Mouse (Mus musculus) spleen, adult 2 months (tissue): ENCODE measurements at regions not wholly inside any gene's neighbourhood (a gene's known extent, or its start where the extent isn't known, plus 50 kb on each side); places are given as distances from the start of the nearest gene placed in this dataset.

ENCODE experiments used
- CTCF ChIP-seq: fragments of 200-500 bp; IDR thresholded peaks from 2 replicates; pipeline ENCODE4 v1.5.1; 2011; ENCODE audit warnings: mild to moderate bottlenecking, inconsistent platforms; ENCODE audit not compliant: insufficient read depth, insufficient read length, insufficient replicate concordance; ENCODE audit errors: extremely low read depth
- POLR2A ChIP-seq: fragments of 200-500 bp; IDR thresholded peaks from 2 replicates; pipeline ENCODE4 v1.6.1; 2011; ENCODE audit warnings: low read depth, low read length, inconsistent platforms

DNA sequence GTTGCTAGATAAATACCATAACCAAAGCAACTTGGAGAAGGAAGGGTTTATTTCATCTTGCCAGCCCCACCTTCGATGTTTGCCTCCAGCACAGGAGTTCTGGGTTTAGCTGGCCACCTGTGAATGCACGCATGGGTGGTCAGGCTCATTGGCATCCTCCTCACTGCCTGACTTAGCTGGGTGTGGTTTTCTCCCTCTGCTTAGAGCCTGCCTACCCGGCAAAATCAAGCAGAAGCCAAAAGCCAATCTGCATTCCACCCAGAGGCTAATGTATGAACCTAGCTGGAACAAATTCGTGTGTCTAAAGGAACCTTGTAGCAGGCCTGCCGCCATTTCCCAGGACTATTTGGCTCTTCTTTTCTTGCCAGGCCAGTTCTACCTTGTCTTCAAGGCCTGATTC, 58.7 kb upstream of the Sox13 start:
- TF ChIP-seq POLR2A (no peak), CTCF (no peak)
